Mouse (Mus musculus) megakaryocyte, embryonic 14.5 days (primary cell): ENCODE results near the gene Tmem150a.

Experiments used
- FLI1 ChIP-seq: IDR thresholded peaks from 2 replicates; pipeline ENCODE4 v1.6.1; 2012; ENCODE audit warnings: low read length, inconsistent platforms, mixed read lengths
- GATA1 ChIP-seq: IDR thresholded peaks from 3 replicates; pipeline ENCODE4 v1.6.1; 2012; ENCODE audit warnings: mixed read lengths, low read length, inconsistent platforms, borderline replicate concordance

- TF ChIP-seq FLI1 (no peak), GATA1 (no peak)
Measured at GRCm38 (mm10) chr6:72362132-72363028, 7.1 kb downstream of the Tmem150a start.
